Mouse (Mus musculus) large intestine, adult 2 months (tissue): ENCODE data around the gene Itga6. TPM values are rescaled to one million over a fixed set of nuclear protein-coding genes. Genes with fewer than 3 reads are reported as not detected.
"Not testable (repeated sequence)": the region's sequence is repeated elsewhere in the genome, so short reads cannot be mapped to it uniquely, and the experiment has no call there.

ENCODE experiments used
- DNase-seq: peaks from one replicate; pipeline ENCODE4 v3.0.0-alpha.2; 2012; ENCODE audit warnings: low read depth, low spot score
- WGBS: fragments of 180-500 bp; shearing (Covaris S2); methylation state at CpG from one replicate; pipeline ENCODE4 v1.1.7; 2018; 5-methylcytosine and 5-hydroxymethylcytosine counted together
- polyA plus RNA-seq: library from polyadenylated mRNA; depleted of rRNA; stranded (reverse); fragments of >200 nt; gene quantifications from 2 replicates; pipeline ENCODE4 v1.2.3, GENCODE M21; 2012; rRNA removed

Gene Itga6
- polyA plus RNA-seq: 58.6 and 81.2 TPM in 2 replicates

GRCm38 (mm10) chr2:71745610-71746374, at the start of gene Itga6:
TSS of gene Itga6 (plus strand) at chr2:71745616.
- 91% methylated on average over 6 of the region's 6 CpGs for WGBS
- no peak for DNase-seq

DNA sequence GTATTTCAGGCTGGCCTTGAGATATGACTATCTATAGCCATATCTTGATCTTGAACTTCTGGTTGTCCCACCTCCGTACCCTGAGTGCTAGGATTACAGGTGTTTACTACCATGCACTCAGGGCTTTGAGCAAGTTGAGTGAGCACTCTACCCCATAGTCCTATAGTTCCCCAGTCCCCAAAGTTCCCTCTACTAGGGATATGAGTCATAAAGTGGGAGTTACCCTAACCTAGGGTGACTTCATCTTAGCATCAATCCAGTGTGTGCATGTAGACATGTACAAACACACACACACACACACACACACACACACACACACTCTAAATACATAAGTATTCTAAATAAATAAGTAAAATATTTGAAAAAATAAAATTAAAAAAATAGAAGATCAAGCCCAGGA, 48.6 kb upstream of the Itga6 start:
- DNase-seq: no peak
- 75% methylated on average over 1 of the region's 1 CpGs for WGBS

GRCm38 (mm10) chr2:71697408-71698336, 47.7 kb upstream of the Itga6 start:
- DNase-seq: no peak
- 22% methylated on average over 8 of the region's 8 CpGs for WGBS

DNA sequence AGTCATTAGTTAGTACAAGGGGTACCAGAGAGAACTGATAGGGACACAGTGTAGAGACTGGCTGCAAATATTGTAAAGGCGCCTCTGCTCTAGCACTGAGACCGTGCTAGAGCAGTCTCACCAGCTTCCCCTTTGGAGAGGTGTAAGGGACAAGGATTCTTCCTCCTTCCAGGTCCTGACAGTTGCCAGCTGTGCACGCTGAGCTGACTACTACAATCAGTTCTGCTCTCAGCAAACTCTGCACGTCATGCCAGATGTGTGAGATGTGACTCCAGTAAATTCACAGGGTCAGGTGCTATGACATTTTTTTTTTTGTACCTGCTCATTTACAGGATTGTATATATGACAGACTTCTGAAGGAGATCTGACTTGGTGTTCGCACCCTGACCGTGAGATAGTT, 47.0 kb upstream of the Itga6 start:
- WGBS: 48% methylated on average over 6 of the region's 6 CpGs
- DNase-seq: no peak

GRCm38 (mm10) chr2:71698942-71699341, 46.5 kb upstream of the Itga6 start:
- 74% methylated on average over 7 of the region's 7 CpGs for whole genome bisulfite sequencing
- no peak for DNase-seq

DNA sequence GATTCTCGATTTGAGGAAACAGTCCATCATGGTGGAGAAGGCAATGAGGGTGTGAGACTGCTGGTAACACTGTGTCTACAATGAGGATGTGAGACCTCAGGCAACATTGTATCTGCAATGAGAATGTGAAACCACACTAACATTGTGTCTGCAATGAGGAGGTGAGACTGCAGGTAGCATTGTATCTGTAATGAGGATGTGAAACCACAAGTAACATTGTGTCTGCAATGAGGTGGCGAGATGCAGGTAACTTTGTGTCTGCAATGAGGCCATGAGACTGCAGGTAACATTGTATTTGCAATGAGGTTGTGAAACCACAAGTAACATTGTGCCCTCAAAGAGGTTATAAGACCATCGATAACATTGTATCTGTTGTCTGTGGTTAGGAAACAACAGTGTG, 44.1 kb upstream of the Itga6 start:
- no peak for DNase-seq
- WGBS: 91% methylated on average over 3 of the region's 3 CpGs

DNA sequence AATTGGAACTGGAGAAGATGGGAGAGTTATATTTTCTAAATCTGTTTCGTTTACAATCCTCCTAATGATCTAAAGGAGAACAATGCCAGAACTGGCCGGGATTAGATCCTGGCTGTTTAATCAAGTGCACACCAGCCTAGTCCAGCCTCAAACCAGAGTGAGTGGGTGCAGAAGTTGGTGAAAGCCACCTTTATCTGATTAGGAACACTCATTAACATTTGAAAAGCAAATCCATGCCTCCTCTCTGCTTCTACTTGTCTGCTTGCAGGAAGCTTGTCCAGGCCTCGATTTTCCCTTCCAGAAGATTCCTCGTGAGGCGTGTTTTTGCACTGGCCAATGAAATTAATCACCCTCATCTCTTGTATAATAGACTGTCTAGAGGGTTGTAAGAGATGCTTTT, 41.1 kb upstream of the Itga6 start:
- no peak for DNase-seq
- 85% methylated on average over 5 of the region's 5 CpGs for WGBS

GRCm38 (mm10) chr2:71708886-71709285, 36.5 kb upstream of the Itga6 start:
- DNase-seq: no peak
- 59% methylated on average over 5 of the region's 5 CpGs for whole genome bisulfite sequencing

GRCm38 (mm10) chr2:71711640-71712039, 33.8 kb upstream of the Itga6 start:
- no peak for DNase-seq
- WGBS: 86% methylated on average over 2 of the region's 2 CpGs

GRCm38 (mm10) chr2:71714416-71714815, 31.0 kb upstream of the Itga6 start:
- WGBS: 97% methylated on average over 5 of the region's 5 CpGs
- DNase-seq: no peak

DNA sequence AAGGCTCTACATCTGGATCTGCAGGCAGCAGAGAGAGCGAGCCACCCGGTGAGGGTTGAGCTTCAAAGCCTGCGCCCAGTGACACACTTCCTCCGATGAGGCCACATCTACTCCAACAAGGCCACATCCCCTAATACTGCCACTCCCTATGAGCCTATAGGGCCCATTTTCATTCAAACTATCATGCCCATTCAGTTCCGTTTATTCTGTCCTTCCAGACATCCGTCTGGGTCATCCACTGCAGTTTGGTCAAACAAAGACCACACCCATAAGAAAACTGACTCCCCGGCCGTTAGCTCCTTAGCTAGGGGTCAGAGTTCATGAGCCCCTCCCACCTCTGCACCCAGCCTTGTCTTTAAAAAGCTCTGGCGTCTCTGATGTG, 26.4 kb upstream of the Itga6 start:
- WGBS: 31% methylated on average over 9 of the region's 9 CpGs

GRCm38 (mm10) chr2:71719387-71720034, 25.9 kb upstream of the Itga6 start:
- WGBS: 31% methylated on average over 5 of the region's 5 CpGs
- DNase-seq: no peak

More for the DNA sequence above, 26.4 kb upstream of the Itga6 start:
- no peak for DNase-seq

GRCm38 (mm10) chr2:71720556-71720955, 24.9 kb upstream of the Itga6 start:
- not testable (repeated sequence) for DNase-seq
- WGBS: 37% methylated on average over 2 of the region's 2 CpGs

DNA sequence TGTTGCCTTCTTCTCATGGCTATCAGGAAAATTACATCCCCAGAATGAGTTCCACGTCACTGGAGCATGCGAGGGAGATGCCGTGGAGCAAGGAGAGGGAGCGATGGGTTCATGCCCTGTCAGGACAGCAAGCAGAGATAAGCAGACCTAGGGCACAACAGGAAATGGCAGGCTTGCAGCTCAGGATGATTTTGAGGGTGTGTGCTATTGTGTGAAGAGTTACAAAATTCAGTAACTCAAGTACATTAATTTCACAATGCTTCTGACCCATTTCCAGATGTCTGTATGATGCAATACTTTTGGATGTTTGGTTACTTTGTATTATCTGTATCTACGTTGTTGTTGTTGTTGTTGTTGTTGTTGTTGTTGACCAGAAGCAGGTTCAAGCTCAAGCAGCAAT, 22.5 kb upstream of the Itga6 start:
- WGBS: 88% methylated on average over 5 of the region's 5 CpGs
- no peak for DNase-seq

DNA sequence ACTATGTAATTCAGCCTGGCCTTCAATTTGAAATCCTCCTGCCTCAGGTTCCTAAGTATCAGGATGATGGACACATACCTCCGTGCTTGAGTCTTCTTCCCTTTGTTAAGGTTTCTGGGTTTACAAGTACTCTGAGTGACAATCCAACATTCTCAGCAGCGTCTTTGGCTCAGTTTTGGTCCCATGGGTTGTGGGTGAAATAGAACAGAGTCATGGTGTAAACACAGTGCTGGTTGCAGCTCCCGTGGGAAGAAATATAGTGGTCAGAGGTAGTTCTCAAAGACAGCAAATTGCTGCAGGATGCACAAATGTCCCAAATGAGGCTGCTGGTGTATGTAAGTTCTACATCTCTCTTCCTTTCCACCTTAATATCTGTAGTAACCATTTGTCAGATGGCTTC, 21.8 kb upstream of the Itga6 start:
- WGBS: 76% methylated on average over 3 of the region's 3 CpGs
- DNase-seq: no peak

- no peak for DNase-seq
- 79% methylated on average over 6 of the region's 6 CpGs for WGBS
Measured at GRCm38 (mm10) chr2:71724028-71724427, 21.4 kb upstream of the Itga6 start.

DNA sequence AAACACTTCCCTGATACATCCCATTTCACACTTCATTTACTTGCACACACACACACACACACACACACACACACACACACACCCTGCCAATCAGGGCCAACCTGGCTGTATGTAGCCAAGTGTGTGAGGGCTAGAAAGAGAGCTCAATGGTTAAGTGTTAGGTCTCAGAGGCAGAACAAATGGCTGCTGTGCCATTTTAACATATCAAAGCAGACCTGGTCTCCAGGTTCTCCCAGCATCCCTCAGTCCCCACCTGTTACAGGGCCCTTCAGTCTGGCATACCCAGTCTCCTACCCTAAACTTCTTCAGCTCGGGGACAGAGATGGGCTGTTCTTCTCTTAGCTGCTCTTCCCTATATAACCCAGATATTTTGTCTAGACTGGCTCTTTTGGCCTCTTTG, 20.0 kb upstream of the Itga6 start:
- no peak for DNase-seq
- 72% methylated on average over 1 of the region's 1 CpGs for WGBS

DNA sequence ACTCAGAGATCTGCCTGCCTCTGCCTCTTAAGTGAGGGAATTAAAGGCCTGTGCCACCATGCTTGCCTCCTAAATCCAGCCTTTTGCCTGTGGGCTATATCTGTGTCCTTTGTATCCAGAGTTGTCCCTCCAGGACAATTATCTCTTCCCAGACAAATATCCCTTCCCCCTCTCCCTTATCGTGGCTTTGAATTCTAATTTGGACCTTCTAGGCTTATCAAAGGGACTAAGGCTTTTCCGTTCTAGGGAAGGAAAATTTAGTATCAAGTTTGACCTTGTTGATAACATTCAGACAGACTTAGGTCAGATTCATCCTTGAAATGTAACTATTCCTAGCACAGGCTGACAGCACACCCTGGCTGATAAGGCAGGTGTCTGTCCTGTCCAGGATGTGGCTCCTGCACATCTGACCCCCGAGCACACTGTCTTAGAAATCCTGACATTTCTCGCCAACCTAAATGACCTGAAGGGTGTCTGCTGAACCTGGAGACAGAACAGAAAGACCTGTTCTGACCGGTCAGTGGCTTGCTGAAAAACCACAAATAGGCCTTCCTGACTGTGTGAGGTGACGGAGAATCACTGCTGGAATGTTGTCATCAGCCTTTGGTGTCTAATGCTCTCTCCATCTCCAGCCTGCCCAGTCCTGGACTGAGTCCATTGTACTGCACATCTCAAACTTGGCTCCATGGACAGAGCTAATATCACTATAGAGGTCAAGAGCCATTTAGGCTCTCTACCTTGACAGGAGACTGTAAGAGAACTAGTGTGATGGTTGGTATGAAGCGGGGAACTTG, 18.3 kb upstream of the Itga6 start:
- DNase-seq: no peak
- 94% methylated on average over 7 of the region's 7 CpGs for WGBS

GRCm38 (mm10) chr2:71728341-71728740, 17.1 kb upstream of the Itga6 start:
- 72% methylated on average over 7 of the region's 7 CpGs for WGBS
- no peak for DNase-seq

DNA sequence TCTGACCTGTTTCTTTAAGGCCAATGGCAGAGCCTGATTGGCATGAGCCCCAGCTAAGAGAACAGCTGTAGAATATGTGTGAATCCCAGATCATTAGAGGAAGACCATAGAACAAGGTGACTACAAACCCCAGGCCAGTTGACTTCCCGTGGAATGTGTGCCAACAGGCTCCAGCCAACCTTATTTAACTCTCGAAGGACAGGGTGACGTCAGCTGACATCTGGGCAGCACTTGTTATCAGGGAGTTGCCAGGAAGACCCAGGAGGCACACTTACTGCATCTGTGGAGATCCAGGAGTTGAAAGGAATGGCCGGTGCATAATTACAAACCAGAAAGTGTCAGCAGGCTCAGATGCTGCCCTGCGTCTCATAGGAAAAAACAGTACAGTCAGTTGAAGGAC, 16.6 kb upstream of the Itga6 start:
- WGBS: 65% methylated on average over 5 of the region's 5 CpGs
- no peak for DNase-seq
